Mouse (Mus musculus) ES-E14 (cell line): Measurements from ENCODE around the gene Ipcef1. TPM values are rescaled to one million over a fixed set of nuclear protein-coding genes. Genes with fewer than 3 reads are reported as not detected.

Experiments
- DNase-seq: peaks from one replicate; pipeline ENCODE4 v3.0.0-alpha.2; 2013; ENCODE audit warnings: low read depth, low spot score
- H3K27ac ChIP-seq: 2 replicates; pipeline ENCODE4 v1.5.1; 2012; ENCODE audit warnings: low read depth, mild to moderate bottlenecking, low read length, moderate library complexity, mixed read lengths; ENCODE audit not compliant: poor library complexity, insufficient read depth, severe bottlenecking
- H3K36me3 ChIP-seq: 2 replicates; pipeline ENCODE4 v1.6.1; 2012; ENCODE audit warnings: mild to moderate bottlenecking, low read length, moderate library complexity, mixed read lengths; ENCODE audit not compliant: control insufficient read depth, poor library complexity, insufficient read depth, severe bottlenecking
- H3K4me1 ChIP-seq, 2 experiments: fragments of 150-350 bp in 1 of 2; sonication (generic) in 1 of 2; 2 replicates each; pipeline ENCODE4 v1.6.1; 2012; ENCODE audit warnings: low read length in 2 of 2, mild to moderate bottlenecking in 1 of 2, mixed read lengths in 1 of 2; ENCODE audit not compliant: control insufficient read depth in 2 of 2, insufficient read depth in 2 of 2, poor library complexity in 1 of 2
- H3K4me3 ChIP-seq, 2 experiments: fragments of 150-350 bp in 1 of 2; sonication (generic) in 1 of 2; 2 replicates each; pipeline ENCODE4 v1.5.1; 2012; ENCODE audit warnings: low read length in 2 of 2, low read depth in 1 of 2, mild to moderate bottlenecking in 1 of 2, mixed read lengths in 1 of 2; ENCODE audit not compliant: insufficient read depth in 1 of 2, poor library complexity in 1 of 2, severe bottlenecking in 1 of 2
- H3K9ac ChIP-seq: 2 replicates; pipeline ENCODE4 v1.6.1; 2012; ENCODE audit warnings: low read depth, mild to moderate bottlenecking, low read length, mixed read lengths; ENCODE audit not compliant: poor library complexity, insufficient read depth, severe bottlenecking
- H3K9me3 ChIP-seq: fragments of 150-350 bp; sonication (generic); 2 replicates; pipeline ENCODE4 v1.6.1; 2012; ENCODE audit warnings: low read depth, mild to moderate bottlenecking, low read length; ENCODE audit not compliant: control insufficient read depth, insufficient read depth
- CHD2 ChIP-seq: IDR thresholded peaks from 2 replicates; pipeline ENCODE4 v1.6.1; 2014; ENCODE audit warnings: mild to moderate bottlenecking, low read depth, low read length, inconsistent platforms
- HCFC1 ChIP-seq: IDR thresholded peaks from 2 replicates; pipeline ENCODE4 v1.6.1; 2012; ENCODE audit warnings: low read length, inconsistent platforms, borderline replicate concordance; ENCODE audit not compliant: insufficient read depth
- MAFK ChIP-seq: IDR thresholded peaks from 2 replicates; pipeline ENCODE4 v1.6.1; 2014; ENCODE audit warnings: mild to moderate bottlenecking, low read depth, low read length, inconsistent platforms; ENCODE audit not compliant: insufficient read depth
- ZC3H11A ChIP-seq: IDR thresholded peaks from 2 replicates; pipeline ENCODE4 v1.6.1; 2012; ENCODE audit warnings: low read depth, mild to moderate bottlenecking, inconsistent platforms, low read length, borderline replicate concordance
- ZNF384 ChIP-seq: IDR thresholded peaks from 2 replicates; pipeline ENCODE4 v1.6.1; 2012; ENCODE audit warnings: low read depth, low read length, inconsistent platforms
- in situ Hi-C, 2 experiments: fragments of 600-800 bp; cut with MboI; formaldehyde crosslinking; loops; one replicate each; pipeline ENCODE4 v1.15.1; 2025; ENCODE audit warnings: low sequenced_read_pairs in 2 of 2, inconsistent platforms in 1 of 2; ENCODE audit not compliant: unreplicated experiment in 2 of 2
- total RNA-seq: library from RNA; depleted of rRNA; stranded (reverse); fragments of 300-350 nt; gene quantifications from 2 replicates; pipeline ENCODE4 v1.2.3, GENCODE M21; 2012

Ipcef1 gene
- total RNA-seq, 1 experiment: 0.13 TPM

- Histone ChIP-seq H3K9me3 (no peaks in the 10 kb centered on the region), H3K36me3 (no peaks in the 10 kb centered on the region), H3K9ac (no peak overlapping the region), H3K4me3 (no peak overlapping the region), H3K4me1 (no peaks in the 10 kb centered on the region), H3K27ac (no peak overlapping the region)
- DNase-seq: no peak
- in situ Hi-C loops: no loop called here
- no peak for TF ChIP-seq MAFK
- no peak for TF ChIP-seq ZC3H11A
- TF ChIP-seq HCFC1: no peak
- no peak for TF ChIP-seq ZNF384
- TF ChIP-seq CHD2: no peak
Measured at GRCm38 (mm10) chr10:6928905-6929304, 123.4 kb downstream of the Ipcef1 start.

- TF ChIP-seq MAFK (no peak), CHD2 (no peak)
- H3K36me3 ChIP-seq: no peaks in the 10 kb centered on the region
- no peak overlapping the region for H3K27ac ChIP-seq
- H3K9ac ChIP-seq: no peak overlapping the region
- H3K4me3 ChIP-seq: no peak overlapping the region
- H3K9me3 ChIP-seq: no peaks in the 10 kb centered on the region
- in situ Hi-C loops: no loop called here
- H3K4me1 ChIP-seq: no peaks in the 10 kb centered on the region
- DNase-seq: no peak
Measured at GRCm38 (mm10) chr10:6927600-6928223, 124.6 kb downstream of the Ipcef1 start.

- H3K36me3 ChIP-seq: no peaks in the 10 kb centered on the region
- DNase-seq: no peak
- TF ChIP-seq MAFK (no peak), CHD2 (no peak), ZNF384 (no peak), HCFC1 (no peak), ZC3H11A (no peak)
- H3K4me3 ChIP-seq: no peak overlapping the region
- H3K4me1 ChIP-seq: no peaks in the 10 kb centered on the region
- no peak overlapping the region for H3K9ac ChIP-seq
- H3K9me3 ChIP-seq: no peaks in the 10 kb centered on the region
- in situ Hi-C loops: no loop called here
- H3K27ac ChIP-seq: no peak overlapping the region
Measured at GRCm38 (mm10) chr10:6926724-6927123, 125.6 kb downstream of the Ipcef1 start.

GRCm38 (mm10) chr10:6916545-6917257, 135.6 kb downstream of the Ipcef1 start:
- no peak overlapping the region for H3K9ac ChIP-seq
- TF ChIP-seq CHD2 (no peak), MAFK (no peak), ZNF384 (no peak), ZC3H11A (no peak), HCFC1 (no peak)
- H3K4me1 ChIP-seq: no peaks in the 10 kb centered on the region
- in situ Hi-C loops: no loop called here
- no peak overlapping the region for H3K27ac ChIP-seq
- DNase-seq: no peak
- H3K9me3 ChIP-seq: no peaks in the 10 kb centered on the region
- no peaks in the 10 kb centered on the region for H3K36me3 ChIP-seq
- no peak overlapping the region for H3K4me3 ChIP-seq

GRCm38 (mm10) chr10:6915991-6916390, 136.3 kb downstream of the Ipcef1 start:
- Histone ChIP-seq H3K9me3 (no peaks in the 10 kb centered on the region), H3K36me3 (no peaks in the 10 kb centered on the region), H3K4me3 (no peak overlapping the region), H3K4me1 (no peaks in the 10 kb centered on the region), H3K27ac (no peak overlapping the region), H3K9ac (no peak overlapping the region)
- no peak for DNase-seq
- in situ Hi-C loops: no loop called here
- TF ChIP-seq HCFC1: no peak
- no peak for TF ChIP-seq MAFK
- TF ChIP-seq CHD2: no peak
- TF ChIP-seq ZNF384: no peak
- TF ChIP-seq ZC3H11A: no peak
